Mouse (Mus musculus) CH12.LX (cell line): ENCODE results near the gene Ift20. TPM values are rescaled to one million over a fixed set of nuclear protein-coding genes. Genes with fewer than 3 reads are reported as not detected.

Experiments used
- DNase-seq: peaks from one replicate; pipeline ENCODE4 v3.0.0-alpha.2; 2013; ENCODE audit errors: extremely low read depth
- H3K27ac ChIP-seq: 2 replicates; pipeline ENCODE4 v1.5.1; 2012; ENCODE audit warnings: low read depth, mild to moderate bottlenecking, control low read depth, moderate library complexity; ENCODE audit not compliant: insufficient read depth
- H3K27me3 ChIP-seq: replicated peaks from 2 replicates; pipeline ENCODE3; 2012; ENCODE audit warnings: inconsistent platforms
- H3K36me3 ChIP-seq, 2 experiments: replicated peaks in 1 of 2; 2 replicates each; pipeline versions ENCODE3 to v1.6.1; 2012; ENCODE audit warnings: inconsistent platforms in 1 of 2, low read length in 1 of 2, mild to moderate bottlenecking in 1 of 2, mixed read lengths in 1 of 2, moderate library complexity in 1 of 2; ENCODE audit not compliant: control insufficient read depth in 1 of 2, insufficient read depth in 1 of 2
- H3K4me1 ChIP-seq, 2 experiments: 2 replicates each; pipeline ENCODE4 v1.6.1; 2012; ENCODE audit warnings: inconsistent platforms in 1 of 2, moderate library complexity in 1 of 2; ENCODE audit not compliant: insufficient read depth in 2 of 2, control insufficient read depth in 1 of 2
- H3K4me2 ChIP-seq: 2 replicates; pipeline ENCODE4 v1.6.1; 2012; ENCODE audit warnings: low read depth, mild to moderate bottlenecking, control low read depth; ENCODE audit not compliant: poor library complexity, insufficient read depth, severe bottlenecking
- H3K4me3 ChIP-seq, 3 experiments: fragments of 150-350 bp in 1 of 3; sonication (generic) in 1 of 3; replicated peaks in 1 of 3; 2 replicates each; pipeline versions ENCODE3 to v1.5.1; 2011 to 2012; ENCODE audit warnings: low read depth in 2 of 3, low read length in 2 of 3, mild to moderate bottlenecking in 2 of 3, moderate library complexity in 2 of 3, control low read depth in 1 of 3, improper control_type of control experiment in 1 of 3, inconsistent platforms in 1 of 3, mixed read lengths in 1 of 3; ENCODE audit not compliant: poor library complexity in 1 of 3
- H3K79me2 ChIP-seq: replicated peaks from 2 replicates; pipeline ENCODE4 v1.6.1; 2012; ENCODE audit warnings: mild to moderate bottlenecking, moderate library complexity; ENCODE audit not compliant: control insufficient read depth, poor library complexity, insufficient read depth, severe bottlenecking; ENCODE audit errors: extremely low read depth
- H3K9ac ChIP-seq: 2 replicates; pipeline ENCODE4 v1.6.1; 2012; ENCODE audit warnings: low read depth, mild to moderate bottlenecking, control low read depth, moderate library complexity; ENCODE audit not compliant: insufficient read depth
- H3K9me3 ChIP-seq: replicated peaks from 2 replicates; pipeline ENCODE3; 2012; ENCODE audit warnings: low read length, inconsistent platforms, mixed read lengths
- BHLHE40 ChIP-seq: IDR thresholded peaks from 2 replicates; pipeline ENCODE4 v1.6.1; 2011; ENCODE audit warnings: mild to moderate bottlenecking, low read depth, low read length, improper control_type of control experiment
- CHD2 ChIP-seq: IDR thresholded peaks from 2 replicates; pipeline ENCODE4 v1.6.1; 2011; ENCODE audit warnings: low read length, improper control_type of control experiment
- JUN ChIP-seq: IDR thresholded peaks from 2 replicates; pipeline ENCODE4 v1.6.1; 2011; ENCODE audit warnings: low read depth, mild to moderate bottlenecking, low read length, improper control_type of control experiment, moderate library complexity; ENCODE audit not compliant: insufficient read depth
- JUND ChIP-seq: conservative IDR thresholded peaks from 2 replicates; pipeline ENCODE4 v1.6.1; 2011; ENCODE audit warnings: low read depth, low read length, improper control_type of control experiment
- KAT2A ChIP-seq: IDR thresholded peaks from 2 replicates; pipeline ENCODE4 v1.6.1; 2012; ENCODE audit warnings: low read length, improper control_type of control experiment, inconsistent platforms; ENCODE audit not compliant: insufficient replicate concordance
- MAFK ChIP-seq: IDR thresholded peaks from 2 replicates; pipeline ENCODE4 v1.6.1; 2011; ENCODE audit warnings: low read length, improper control_type of control experiment; ENCODE audit not compliant: insufficient replicate concordance
- MAZ ChIP-seq: IDR thresholded peaks from 2 replicates; pipeline ENCODE4 v1.6.1; 2012; ENCODE audit warnings: low read depth, mild to moderate bottlenecking, inconsistent platforms, low read length, improper control_type of control experiment, moderate library complexity
- MYC ChIP-seq: IDR thresholded peaks from 2 replicates; pipeline ENCODE4 v1.6.1; 2011; ENCODE audit warnings: low read depth, mild to moderate bottlenecking, improper control_type of control experiment, low read length
- NRF1 ChIP-seq: IDR thresholded peaks from 2 replicates; pipeline ENCODE4 v1.6.1; 2014; ENCODE audit warnings: low read depth, mild to moderate bottlenecking, inconsistent platforms, low read length, improper control_type of control experiment, moderate library complexity
- PAX5 ChIP-seq: IDR thresholded peaks from 2 replicates; pipeline ENCODE4 v1.6.1; 2012; ENCODE audit warnings: low read length, inconsistent platforms, mixed read lengths
- POLR2A ChIP-seq: IDR thresholded peaks from 2 replicates; pipeline ENCODE4 v1.6.1; 2011; ENCODE audit warnings: low read depth, mild to moderate bottlenecking, improper control_type of control experiment, low read length
- POLR2AphosphoS2 ChIP-seq: IDR thresholded peaks from 2 replicates; pipeline ENCODE4 v1.6.1; 2011; ENCODE audit warnings: low read depth, low read length, improper control_type of control experiment
- SIN3A ChIP-seq: IDR thresholded peaks from 2 replicates; pipeline ENCODE4 v1.6.1; 2012; ENCODE audit warnings: low read length, improper control_type of control experiment, inconsistent platforms
- USF1 ChIP-seq: IDR thresholded peaks from 2 replicates; pipeline ENCODE4 v1.6.1; 2014; ENCODE audit warnings: low read depth, mild to moderate bottlenecking, inconsistent platforms, low read length, improper control_type of control experiment
- ZKSCAN1 ChIP-seq: IDR thresholded peaks from 2 replicates; pipeline ENCODE4 v1.6.1; 2012; ENCODE audit warnings: low read depth, inconsistent platforms, low read length, improper control_type of control experiment, borderline replicate concordance
- ZMIZ1 ChIP-seq: IDR thresholded peaks from 2 replicates; pipeline ENCODE4 v1.6.1; 2012; ENCODE audit warnings: low read depth, mild to moderate bottlenecking, inconsistent platforms, low read length, improper control_type of control experiment
- dilution Hi-C: fragments of 300-500 bp; cut with MboI; formaldehyde crosslinking; loops from 2 replicates; pipeline ENCODE4 v1.14.3; 2020; ENCODE audit warnings: low sequenced_read_pairs; ENCODE audit not compliant: extremely low pct_unique_long_range_greater_than_20kb, extremely low pct_ligation_motif_present
- in situ Hi-C: fragments of 300-500 bp; cut with MboI; formaldehyde crosslinking; loops from 3 replicates; pipeline ENCODE4 v1.14.3; 2019; ENCODE audit warnings: low sequenced_read_pairs, low pct_ligation_motif_present, low pct_unique_long_range_greater_than_20kb, mixed read lengths
- polyA plus RNA-seq: library from polyadenylated mRNA; unstranded; fragments of >175 nt; gene quantifications from 2 replicates; pipeline ENCODE4 v1.2.1, GENCODE M21; 2012; ENCODE audit warnings: low read depth; ENCODE audit not compliant: insufficient read length
- total RNA-seq, 2 experiments: library from RNA; depleted of rRNA; stranded (reverse); fragments of 300-350 nt in 1 of 2; fragments of >200 nt in 1 of 2; gene quantifications; 2 replicates each; pipeline ENCODE4 v1.2.3; 2012 to 2014

Ift20 gene
- total and polyA plus RNA-seq, 3 experiments, result 124 to 151 (median 136) TPM

DNA sequence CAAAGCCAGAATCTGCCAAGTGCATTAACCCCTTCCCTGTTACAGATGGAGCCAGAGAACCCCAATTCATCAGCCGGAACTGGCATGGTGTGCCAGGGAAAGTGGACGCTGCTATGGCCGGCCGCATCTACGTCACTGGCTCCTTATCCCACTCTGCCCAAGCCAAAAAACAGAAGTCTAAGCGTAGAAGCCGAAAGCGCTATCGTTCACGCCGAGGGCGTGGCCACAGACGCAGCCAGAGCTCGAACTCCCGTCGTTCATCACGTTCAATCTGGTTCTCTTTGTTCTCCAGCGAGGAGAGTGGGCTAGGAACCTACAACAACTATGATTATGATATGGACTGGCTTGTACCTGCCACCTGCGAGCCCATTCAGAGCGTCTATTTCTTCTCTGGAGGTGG is 34.6 kb upstream of the Ift20 start:
- Histone ChIP-seq H3K27me3 (peaks cover 22% of the 10 kb centered on the region), H3K4me3 (no peak overlapping the region), H3K27ac (no peak overlapping the region), H3K79me2 (no peaks in the 10 kb centered on the region), H3K9me3 (no peaks in the 10 kb centered on the region), H3K9ac (no peak overlapping the region), H3K4me1 (peaks cover 5 to 12% of the 10 kb centered on the region in 2 experiments; a peak in 3 of 4 replicates), H3K36me3 (peaks cover 10 to 37% of the 10 kb centered on the region in 2 experiments), H3K4me2 (no peak overlapping the region)
- DNase-seq, result no peak
- TF ChIP-seq KAT2A, result no peak
- no peak for TF ChIP-seq PAX5
- TF ChIP-seq ZKSCAN1, result no peak
- no peak for TF ChIP-seq ZMIZ1
- no peak for TF ChIP-seq BHLHE40
- dilution Hi-C loops, result no loop called here
- in situ Hi-C loops, result no loop called here

DNA sequence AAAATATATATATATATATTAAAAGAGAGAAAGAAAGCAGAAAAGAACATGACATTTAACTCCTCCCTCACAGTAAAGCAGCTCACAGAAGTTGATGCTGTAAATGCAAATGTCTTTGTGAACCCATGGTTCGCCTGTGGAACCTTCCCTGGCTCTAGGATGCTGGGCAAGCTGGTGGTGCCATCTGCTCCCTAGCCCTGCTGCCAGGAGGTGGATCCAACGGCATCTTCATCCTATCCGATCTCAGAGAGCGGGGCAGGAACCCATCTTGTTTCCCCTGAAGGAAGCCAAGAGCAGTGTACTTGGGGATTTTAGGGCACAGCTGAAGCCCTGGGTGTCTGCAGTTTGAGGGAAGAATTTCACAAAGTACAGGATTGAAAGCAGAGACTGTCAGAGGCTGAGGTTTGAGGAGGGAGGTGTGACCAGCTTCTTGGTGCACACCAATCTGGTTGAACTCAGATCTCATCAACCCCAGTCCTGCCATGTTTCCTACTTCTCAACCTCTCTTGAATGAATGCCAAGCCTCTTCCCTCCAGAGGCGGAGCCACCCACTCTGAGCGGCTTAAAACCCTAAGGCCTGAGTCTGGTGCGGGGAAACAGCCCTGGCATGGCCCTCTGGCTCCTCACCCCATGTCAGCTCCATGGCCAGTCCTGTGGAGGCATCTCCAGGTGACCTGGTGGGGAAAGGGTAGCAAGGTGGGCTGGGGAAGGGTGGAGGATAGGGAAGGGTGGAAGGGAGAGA is 33.1 kb upstream of the Ift20 start, which contains the start of gene Sebox:
TSS of gene Sebox (plus strand) at position 539 of the 742 bp plus-strand sequence.
- H3K27ac ChIP-seq, result no peak within 1 kb of the TSS
- H3K4me2 ChIP-seq, result no peak within 1 kb of the TSS
- peaks cover 25 to 53% of the 10 kb centered on the region in 2 experiments for H3K36me3 ChIP-seq
- no peak within 1 kb of the TSS for H3K9ac ChIP-seq
- in situ Hi-C loops, result no loop called here
- H3K4me1 ChIP-seq, result peaks cover 0 to 3% of the 10 kb centered on the region in 2 experiments; a peak in 1 of 4 replicates
- no peak for DNase-seq
- dilution Hi-C loops, result no loop called here
- H3K27me3 ChIP-seq, result peaks cover 16% of the 10 kb centered on the region
- no peak within 1 kb of the TSS for H3K4me3 ChIP-seq
- TF ChIP-seq MYC, result no peak
- no peak for TF ChIP-seq NRF1
- TF ChIP-seq CHD2, result no peak
- TF ChIP-seq MAZ, result no peak
- H3K9me3 ChIP-seq, result no peaks in the 10 kb centered on the region
- H3K79me2 ChIP-seq, result no peaks in the 10 kb centered on the region

DNA sequence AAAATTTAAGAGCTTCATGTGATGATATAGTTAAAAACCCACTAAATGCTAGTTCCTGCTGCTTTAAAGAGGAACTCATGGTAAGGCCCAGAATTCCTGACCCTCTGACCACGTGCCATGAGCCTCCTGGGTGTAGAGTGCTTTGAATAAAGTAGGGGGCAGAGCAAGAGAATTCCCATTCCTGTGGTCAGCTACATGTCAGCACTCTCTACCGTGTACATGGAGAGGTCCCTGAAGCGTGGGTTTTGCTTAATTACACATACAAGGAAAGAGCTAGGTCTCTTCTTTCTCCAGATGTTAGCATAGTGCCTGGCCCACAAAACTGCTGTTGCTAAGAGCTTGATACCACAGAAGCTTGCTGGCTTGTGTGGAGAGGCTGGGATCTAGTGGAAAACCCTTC is 30.7 kb upstream of the Ift20 start:
- no peaks in the 10 kb centered on the region for H3K79me2 ChIP-seq
- no peak for DNase-seq
- H3K4me1 ChIP-seq, result no peaks in the 10 kb centered on the region; a peak in 1 of 4 replicates
- no peak overlapping the region for H3K9ac ChIP-seq
- no peak overlapping the region for H3K4me2 ChIP-seq
- no peak overlapping the region for H3K27ac ChIP-seq
- dilution Hi-C loops, result no loop called here
- in situ Hi-C loops, result no loop called here
- TF ChIP-seq KAT2A (no peak), JUN (no peak), MAFK (no peak), MAZ (no peak), SIN3A (no peak), POLR2A (0 out of 2 replicates have a peak, but pooled peaks have one; percentile 7), JUND (no peak), USF1 (no peak), POLR2AphosphoS2 (0 out of 2 replicates have a peak, but pooled peaks have one; percentile 18)
- H3K36me3 ChIP-seq, result peaks cover 41 to 73% of the 10 kb centered on the region in 2 experiments
- H3K4me3 ChIP-seq, result no peak overlapping the region
- H3K27me3 ChIP-seq, result peaks cover 3% of the 10 kb centered on the region
- no peaks in the 10 kb centered on the region for H3K9me3 ChIP-seq
